Mouse (Mus musculus): Measurements from ENCODE around the gene Rbm26. TPM values are rescaled to one million over a fixed set of nuclear protein-coding genes. Genes with fewer than 3 reads are reported as not detected.
A peak's percentile ranks its signal among the peaks of the same experiment; 100 is the strongest.

Rbm26 gene
- 10 to 100 TPM; 58.7 to 66.5 (median 63.0) TPM for total RNA-seq (2022)

GRCm38 (mm10) chr14:105177238-105177693 lies at the start of gene Rbm26:
Rbm26 (minus strand) TSS chr14:105177327.
- peak; percentile 94 to 96 for DNase-seq (ENCODE audit: low spot score in 2 of 2)

GRCm38 (mm10) chr14:105225790-105226189 lies 48.7 kb upstream of the Rbm26 start:
- DNase-seq (ENCODE audit: low spot score in 2 of 2), result no peak

DNA sequence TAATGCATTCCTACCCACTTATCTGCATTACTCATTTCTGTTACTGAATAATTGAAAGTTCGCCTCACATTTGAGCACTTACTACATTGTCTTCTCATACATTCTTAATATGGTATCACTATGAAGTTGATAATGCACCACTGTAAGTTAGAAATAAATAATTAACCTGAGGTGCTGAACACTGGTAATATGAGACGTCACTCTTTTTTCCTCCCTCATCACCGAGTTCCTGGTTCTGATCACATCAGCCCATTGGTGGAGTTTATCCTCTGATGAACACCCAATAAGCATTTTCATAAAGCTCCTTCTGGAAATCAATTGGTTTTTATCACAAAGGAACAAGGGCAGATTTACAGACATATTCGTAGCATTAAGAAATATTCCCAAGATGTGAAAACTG lies 45.1 kb upstream of the Rbm26 start:
- DNase-seq (ENCODE audit: low spot score in 2 of 2), result no peak

DNA sequence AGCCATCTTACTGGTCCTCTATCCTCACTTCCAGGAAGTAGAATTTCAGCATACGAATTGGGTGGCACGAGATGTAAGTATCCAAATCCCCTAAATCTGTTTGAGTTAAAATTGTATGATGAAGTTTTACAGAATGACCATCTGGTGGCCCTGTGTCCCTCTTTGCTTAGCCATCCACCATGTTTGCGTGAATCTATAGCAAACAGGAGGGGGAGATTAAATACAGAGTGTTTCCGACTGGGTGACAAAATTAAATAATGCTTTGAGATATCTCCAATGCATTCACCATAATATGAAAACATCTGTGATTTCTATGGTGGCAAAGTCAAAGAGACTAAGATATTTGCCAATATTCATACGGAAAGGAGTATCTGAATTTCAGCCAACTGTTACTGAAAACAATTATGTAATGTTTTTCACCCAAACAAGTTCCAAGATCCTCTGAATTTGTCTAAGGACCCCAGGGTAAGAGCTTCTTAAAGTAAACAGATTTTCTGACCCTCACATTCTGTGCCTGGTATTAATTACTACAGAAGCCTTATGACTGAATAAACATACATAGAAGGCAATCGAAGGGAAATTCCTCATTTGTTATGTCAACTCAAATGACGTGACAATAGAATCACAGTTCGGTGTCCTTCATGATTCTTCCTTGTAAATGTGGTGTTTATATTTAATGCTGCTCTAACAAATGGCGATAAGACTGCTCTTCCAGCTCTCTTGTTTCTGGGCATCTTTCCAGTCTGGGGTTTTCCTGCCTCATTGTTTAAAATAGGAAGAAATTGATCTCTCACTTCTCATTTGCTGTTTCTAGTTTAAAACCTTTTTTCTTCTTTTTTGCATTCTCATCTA lies 42.6 kb upstream of the Rbm26 start:
- DNase-seq (ENCODE audit: low spot score in 2 of 2), result no peak

DNA sequence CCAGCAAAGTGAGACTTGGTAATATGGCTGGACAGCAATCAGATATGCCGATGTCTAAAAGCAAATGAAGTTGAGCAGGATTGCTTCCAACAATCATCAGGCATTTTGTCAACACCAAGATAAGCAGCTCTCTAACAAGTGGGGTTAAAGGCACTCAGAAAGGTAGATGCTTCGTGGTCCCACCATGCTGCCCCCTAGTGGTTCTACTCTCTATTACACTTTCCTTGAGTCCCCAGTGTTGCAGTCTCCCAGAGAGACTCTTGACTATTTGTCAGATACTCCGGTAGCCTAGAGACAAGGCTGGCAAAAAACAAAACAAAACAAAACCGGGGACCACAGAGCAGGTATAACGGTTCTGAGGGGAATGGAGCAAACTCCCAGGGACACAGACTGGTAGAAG lies 21.3 kb upstream of the Rbm26 start:
- no peak for DNase-seq (ENCODE audit: low spot score in 2 of 2)

- DNase-seq (ENCODE audit: low spot score in 2 of 2), result no peak
These were observed 17.6 kb upstream of the Rbm26 start for GRCm38 (mm10) chr14:105194682-105195081.

DNA sequence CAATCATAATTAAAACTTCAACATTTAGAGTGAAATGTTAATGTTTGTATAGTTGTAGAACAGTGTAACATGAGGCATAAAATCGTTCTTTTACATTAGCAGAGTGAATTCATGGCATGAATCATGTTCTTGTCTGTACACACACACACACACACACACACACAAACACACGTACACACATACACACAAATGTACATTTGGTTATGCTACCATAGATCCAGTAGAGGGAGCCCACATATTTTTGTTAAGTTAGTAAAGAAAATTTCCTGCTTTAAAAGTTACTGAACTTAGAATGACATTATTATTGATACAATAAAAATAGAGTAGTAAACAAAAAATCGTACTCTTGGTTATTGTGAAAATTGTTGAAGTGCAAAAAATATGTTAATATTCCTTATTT lies 7.7 kb upstream of the Rbm26 start:
- DNase-seq (ENCODE audit: low spot score in 2 of 2), result no peak

- DNase-seq (ENCODE audit: low spot score in 2 of 2), result no peak
These were observed 5.7 kb upstream of the Rbm26 start for GRCm38 (mm10) chr14:105182786-105183185.

DNA sequence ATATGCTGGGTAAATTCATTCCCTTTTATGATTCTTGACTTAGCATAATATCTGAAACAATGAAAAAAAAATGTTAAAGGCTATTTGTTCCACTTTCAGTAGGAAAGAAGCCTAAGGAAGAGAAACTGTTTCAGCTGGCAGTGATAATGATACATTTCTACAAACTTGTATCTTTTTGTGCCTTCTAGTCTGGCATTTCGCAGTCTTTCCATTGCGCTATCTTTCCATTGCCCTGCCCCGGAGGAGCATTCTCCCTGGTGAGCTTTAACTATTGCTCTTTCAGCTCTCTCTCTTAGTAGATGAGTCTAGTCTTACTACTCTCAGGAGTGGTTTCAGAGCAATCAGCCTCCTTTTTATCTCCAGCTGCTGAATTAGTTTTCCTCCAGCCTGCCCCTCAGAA lies 2.6 kb upstream of the Rbm26 start:
- DNase-seq (ENCODE audit: low spot score in 2 of 2), result no peak

GRCm38 (mm10) chr14:105178996-105179395 lies 1.9 kb upstream of the Rbm26 start:
- no peak for DNase-seq (ENCODE audit: low spot score in 2 of 2)

- peak; percentile 9 to 14 for DNase-seq (ENCODE audit: low spot score in 2 of 2)
These were observed 552 bp downstream of the Rbm26 start for GRCm38 (mm10) chr14:105176381-105177168.

DNA sequence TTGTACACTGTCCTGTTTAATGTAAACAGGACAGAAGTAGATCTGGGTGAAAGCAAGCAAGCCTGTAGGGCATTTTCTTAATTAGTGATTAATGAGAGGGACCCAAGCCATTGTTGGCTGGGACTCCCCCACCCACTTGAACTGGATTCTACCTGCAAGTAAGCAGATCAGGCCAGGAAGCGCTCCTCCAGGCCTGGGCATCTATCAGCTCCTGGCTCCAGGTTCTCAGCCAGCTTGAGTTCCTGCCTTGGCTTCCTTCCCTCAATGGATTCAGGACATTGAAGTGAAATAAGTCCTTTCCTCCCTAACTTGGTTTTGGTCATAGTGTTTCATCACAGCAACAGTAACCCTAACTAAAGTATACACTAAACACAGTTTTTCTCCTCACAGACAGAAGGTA lies 9.9 kb downstream of the Rbm26 start:
- DNase-seq (ENCODE audit: low spot score in 2 of 2), result no peak

GRCm38 (mm10) chr14:105164793-105165192 lies 12.3 kb downstream of the Rbm26 start:
- DNase-seq (ENCODE audit: low spot score in 2 of 2), result no peak

GRCm38 (mm10) chr14:105161334-105161733 lies 15.8 kb downstream of the Rbm26 start:
- no peak for DNase-seq (ENCODE audit: low spot score in 2 of 2)

- DNase-seq (ENCODE audit: low spot score in 2 of 2), result no peak
These were observed 18.6 kb downstream of the Rbm26 start for GRCm38 (mm10) chr14:105158526-105158925.

- DNase-seq (ENCODE audit: low spot score in 2 of 2), result no peak
These were observed 43.1 kb downstream of the Rbm26 start for GRCm38 (mm10) chr14:105134076-105134475.

- no peak for DNase-seq (ENCODE audit: low spot score in 2 of 2)
These were observed 49.3 kb downstream of the Rbm26 start for GRCm38 (mm10) chr14:105127715-105128385.

- DNase-seq (ENCODE audit: low spot score in 2 of 2), result no peak
These were observed 52.6 kb downstream of the Rbm26 start for GRCm38 (mm10) chr14:105124513-105124912.

- no peak for DNase-seq (ENCODE audit: low spot score in 2 of 2)
These were observed 61.7 kb downstream of the Rbm26 start for GRCm38 (mm10) chr14:105115402-105115801.

DNA sequence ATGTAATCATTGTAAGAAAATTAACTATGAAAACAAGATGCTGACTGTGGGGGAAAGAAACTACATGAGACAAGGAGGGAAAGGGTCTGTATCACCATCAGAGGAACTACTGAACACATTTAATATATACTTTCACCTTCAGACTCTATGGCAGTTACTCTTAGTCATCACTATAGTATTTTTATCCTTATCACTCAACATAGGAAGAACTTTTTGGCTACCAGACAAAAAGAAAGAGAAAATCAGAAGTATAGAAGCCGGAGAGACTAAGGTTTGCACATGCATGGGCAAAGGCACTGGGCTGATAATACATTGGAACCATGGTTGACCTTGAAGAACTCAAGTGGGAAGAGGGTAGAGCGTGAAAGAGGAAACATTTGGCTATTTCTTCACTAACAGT lies 70.9 kb downstream of the Rbm26 start:
- DNase-seq (ENCODE audit: low spot score in 2 of 2), result no peak

GRCm38 (mm10) chr14:105098861-105099260 lies 78.3 kb downstream of the Rbm26 start:
- no peak for DNase-seq (ENCODE audit: low spot score in 2 of 2)

GRCm38 (mm10) chr14:105096221-105096620 lies 80.9 kb downstream of the Rbm26 start:
- DNase-seq (ENCODE audit: low spot score in 2 of 2), result no peak
